Mouse (Mus musculus) forebrain, embryonic 16.5 days (tissue): ENCODE measurements around the gene Olfr1220. TPM values are rescaled to one million over a fixed set of nuclear protein-coding genes. Genes with fewer than 3 reads are reported as not detected.

Experiments used
- polyA plus RNA-seq: library from polyadenylated mRNA; unstranded; fragments of >200 nt; fragmentation: Nextera tagmentation; extraction: Ambion mirVana; gene quantifications from 2 replicates; pipeline ENCODE4 v1.2.1, GENCODE M21; 2015

The Olfr1220 gene
- polyA plus RNA-seq, 1 experiment from 2014 or later, result not detected

Other genes with a start within 250 kb of the Olfr1220 start
- gene Olfr1206, start 243.6 kb downstream of the Olfr1220 start, polyA plus RNA-seq, result not detected in 2 replicates
- gene Olfr1208, start 204.5 kb downstream of the Olfr1220 start, polyA plus RNA-seq, result not detected in 2 replicates
- not detected in 2 replicates for gene Olfr1209, start 191.7 kb downstream of the Olfr1220 start, polyA plus RNA-seq
- not detected in 2 replicates for gene Olfr1211, start 168.7 kb downstream of the Olfr1220 start, polyA plus RNA-seq
- gene Olfr1212, start 152.9 kb downstream of the Olfr1220 start, polyA plus RNA-seq, result not detected in 2 replicates
- gene Gm13762, start 126.6 kb downstream of the Olfr1220 start, polyA plus RNA-seq, result not detected in 2 replicates
- gene Olfr1214, start 114.2 kb downstream of the Olfr1220 start, polyA plus RNA-seq, result not detected in 2 replicates
- gene Olfr1215, start 99.9 kb downstream of the Olfr1220 start, polyA plus RNA-seq, result not detected in 2 replicates
- gene Olfr1216, start 88.5 kb downstream of the Olfr1220 start, polyA plus RNA-seq, result not detected in 2 replicates
- gene Olfr1217, start 74.8 kb downstream of the Olfr1220 start, polyA plus RNA-seq, result not detected in 2 replicates
- gene Olfr1218, start 45.6 kb downstream of the Olfr1220 start, polyA plus RNA-seq, result not detected in 2 replicates
- not detected in 2 replicates for gene Olfr1219, start 23.3 kb downstream of the Olfr1220 start, polyA plus RNA-seq
- gene Olfr1221, start 10.4 kb upstream of the Olfr1220 start, polyA plus RNA-seq, result not detected in 2 replicates
- gene Olfr1222, start 26.2 kb upstream of the Olfr1220 start, polyA plus RNA-seq, result not detected in 2 replicates
- not detected in 2 replicates for gene Olfr1223, start 44.7 kb upstream of the Olfr1220 start, polyA plus RNA-seq
- gene Olfr1224-ps1, start 57.3 kb upstream of the Olfr1220 start, polyA plus RNA-seq, result not detected in 2 replicates
- gene Olfr1225, start 67.8 kb upstream of the Olfr1220 start, polyA plus RNA-seq, result not detected in 2 replicates
- not detected in 2 replicates for gene Olfr1226, start 93.2 kb upstream of the Olfr1220 start, polyA plus RNA-seq
- not detected in 2 replicates for gene Olfr1228, start 147.2 kb upstream of the Olfr1220 start, polyA plus RNA-seq
- gene Olfr1229, start 181.2 kb upstream of the Olfr1220 start, polyA plus RNA-seq, result not detected in 2 replicates
- not detected in 2 replicates for gene Olfr1230, start 190.4 kb upstream of the Olfr1220 start, polyA plus RNA-seq
- gene Olfr1231, start 200.2 kb upstream of the Olfr1220 start, polyA plus RNA-seq, result not detected in 2 replicates
- gene Olfr1232, start 222.8 kb upstream of the Olfr1220 start, polyA plus RNA-seq, result not detected in 2 replicates
- not detected in 2 replicates for gene Olfr1233, start 235.6 kb upstream of the Olfr1220 start, polyA plus RNA-seq